Mouse (Mus musculus): Measurements from ENCODE around the gene Sfta2. TPM values are rescaled to one million over a fixed set of nuclear protein-coding genes. Genes with fewer than 3 reads are reported as not detected.

The Sfta2 gene
- polyA plus RNA-seq, 1 experiment: not detected

DNA sequence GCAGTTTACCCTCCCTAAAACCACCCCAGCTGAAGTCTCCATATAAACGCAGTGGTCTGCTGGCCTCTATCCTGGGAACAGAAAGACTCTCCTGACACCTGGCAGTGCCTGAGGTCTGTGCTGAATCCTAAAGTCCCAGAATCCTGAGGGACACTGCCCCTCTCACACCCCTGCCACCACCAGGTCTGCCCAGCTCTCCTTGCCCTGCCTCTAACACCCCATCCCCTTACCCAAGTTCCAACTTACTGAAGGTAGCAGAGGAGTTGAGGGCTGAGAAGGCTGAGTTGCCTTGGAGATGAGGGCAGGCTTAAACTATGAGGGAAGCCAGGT lies 96.0 kb downstream of the Sfta2 start:
- H3K36me3 ChIP-seq (ENCODE audit: control insufficient read depth): no peaks in the 10 kb centered on the region
- H3K9me3 ChIP-seq (ENCODE audit: control insufficient read depth, low read length): peaks cover 4% of the 10 kb centered on the region
- H3K4me3 ChIP-seq (replicated peaks): no peak overlapping the region
- TF ChIP-seq TAL1 (IDR thresholded peaks at IDR 0.05; ENCODE audit: low read length): no peak
- no peak for TF ChIP-seq GATA1 (IDR thresholded peaks at IDR 0.05; ENCODE audit: low read length)
- peaks cover 63% of the 10 kb centered on the region for H3K27me3 ChIP-seq (ENCODE audit: control insufficient read depth)
- H3K4me1 ChIP-seq (ENCODE audit: control insufficient read depth): peaks cover 12% of the 10 kb centered on the region

GRCm38 (mm10) chr17:35697759-35698500 lies 96.6 kb downstream of the Sfta2 start:
- Histone ChIP-seq H3K36me3 (ENCODE audit: control insufficient read depth) (no peaks in the 10 kb centered on the region), H3K4me1 (ENCODE audit: control insufficient read depth) (peaks cover 12% of the 10 kb centered on the region), H3K27me3 (ENCODE audit: control insufficient read depth) (peaks cover 68% of the 10 kb centered on the region), H3K9me3 (ENCODE audit: control insufficient read depth, low read length) (peaks cover 4% of the 10 kb centered on the region), H3K4me3 (replicated peaks) (no peak overlapping the region)
- no peak for TF ChIP-seq GATA1 (IDR thresholded peaks at IDR 0.05; ENCODE audit: low read length)
- no peak for TF ChIP-seq TAL1 (IDR thresholded peaks at IDR 0.05; ENCODE audit: low read length)

DNA sequence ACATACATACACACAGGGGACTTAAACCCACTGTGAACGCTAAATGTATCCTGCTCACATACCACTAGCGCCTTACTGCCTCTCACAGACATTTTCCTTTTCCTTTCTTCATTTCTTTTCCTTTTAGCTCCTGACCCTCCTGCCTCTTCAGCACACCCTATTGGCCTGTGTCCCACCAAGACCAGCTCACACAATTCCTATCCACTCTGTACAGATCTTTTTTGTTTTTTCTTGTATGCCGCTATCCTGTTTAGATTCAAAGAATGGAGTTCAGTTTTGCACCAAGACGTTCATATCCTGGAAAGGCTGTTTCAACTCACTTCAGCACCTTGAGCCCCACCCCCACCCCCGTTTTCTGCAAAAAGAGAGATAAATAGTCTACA lies 97.1 kb downstream of the Sfta2 start:
- Histone ChIP-seq H3K4me3 (replicated peaks) (no peak overlapping the region), H3K36me3 (ENCODE audit: control insufficient read depth) (no peaks in the 10 kb centered on the region), H3K9me3 (ENCODE audit: control insufficient read depth, low read length) (peaks cover 4% of the 10 kb centered on the region), H3K27me3 (ENCODE audit: control insufficient read depth) (peaks cover 74% of the 10 kb centered on the region), H3K4me1 (ENCODE audit: control insufficient read depth) (peaks cover 12% of the 10 kb centered on the region)
- no peak for TF ChIP-seq TAL1 (IDR thresholded peaks at IDR 0.05; ENCODE audit: low read length)
- no peak for TF ChIP-seq GATA1 (IDR thresholded peaks at IDR 0.05; ENCODE audit: low read length)

- peak overlapping the region; percentile 12 for H3K4me3 ChIP-seq (replicated peaks)
- peaks cover 88% of the 10 kb centered on the region for H3K27me3 ChIP-seq (ENCODE audit: control insufficient read depth)
- peaks cover 12% of the 10 kb centered on the region for H3K4me1 ChIP-seq (ENCODE audit: control insufficient read depth)
- H3K9me3 ChIP-seq (ENCODE audit: control insufficient read depth, low read length): peaks cover 4% of the 10 kb centered on the region
- H3K36me3 ChIP-seq (ENCODE audit: control insufficient read depth): no peaks in the 10 kb centered on the region
- no peak for TF ChIP-seq TAL1 (IDR thresholded peaks at IDR 0.05; ENCODE audit: low read length)
- no peak for TF ChIP-seq GATA1 (IDR thresholded peaks at IDR 0.05; ENCODE audit: low read length)
Measured at GRCm38 (mm10) chr17:35699919-35700318, 98.6 kb downstream of the Sfta2 start.

Other genes with a start within 250 kb of the Sfta2 start
- gene H2-Q4, start 221.9 kb upstream of the Sfta2 start, polyA plus RNA-seq (2012): 0.50 and 0.56 TPM in 2 replicates
- 0.09 TPM in 1 of 2 replicates, not detected in the other for gene H2-Q6, start 176.7 kb upstream of the Sfta2 start, polyA plus RNA-seq (2012)
- 0.03 and 0.13 TPM in 2 replicates for gene H2-Q7, start 162.4 kb upstream of the Sfta2 start, polyA plus RNA-seq (2012)
- 0.08 and 0.09 TPM in 2 replicates for gene H2-Q10, start 131.5 kb upstream of the Sfta2 start, polyA plus RNA-seq (2012)
- 0.05 TPM in 1 of 2 replicates, not detected in the other for gene Pou5f1, start 95.5 kb upstream of the Sfta2 start, polyA plus RNA-seq (2012)
- gene Tcf19, start 84.7 kb upstream of the Sfta2 start, polyA plus RNA-seq (2012): 29.1 and 33.5 TPM in 2 replicates
- gene Cchcr1, start 84.4 kb upstream of the Sfta2 start, polyA plus RNA-seq (2012): 4.7 and 4.9 TPM in 2 replicates
- gene Psors1c2, start 68.3 kb upstream of the Sfta2 start, polyA plus RNA-seq (2012): 0.40 and 0.51 TPM in 2 replicates
- 0.02 TPM in 1 of 2 replicates, not detected in the other for gene Cdsn, start 49.4 kb upstream of the Sfta2 start, polyA plus RNA-seq (2012)
- gene 2300002M23Rik, start 34.1 kb upstream of the Sfta2 start, polyA plus RNA-seq (2012): not detected in 2 replicates
- gene Gm9573, start 25.1 kb downstream of the Sfta2 start, polyA plus RNA-seq (2012): not detected in 2 replicates
- gene Mucl3, start 42.1 kb downstream of the Sfta2 start, polyA plus RNA-seq (2012): not detected in 2 replicates
- gene Vars2, start 66.0 kb downstream of the Sfta2 start, polyA plus RNA-seq (2012): 1.9 and 2.6 TPM in 2 replicates
- 1.1 and 1.3 TPM in 2 replicates for gene Gtf2h4, start 72.2 kb downstream of the Sfta2 start, polyA plus RNA-seq (2012)
- not detected in 2 replicates for gene Ddr1, start 103.1 kb downstream of the Sfta2 start, polyA plus RNA-seq (2012)
- 14.0 and 14.8 TPM in 2 replicates for gene Ier3, start 220.1 kb downstream of the Sfta2 start, polyA plus RNA-seq (2012)
- 8.2 and 11.6 TPM in 2 replicates for gene Flot1, start 221.7 kb downstream of the Sfta2 start, polyA plus RNA-seq (2012)
- 56.9 and 99.3 TPM in 2 replicates for gene Tubb5, start 236.8 kb downstream of the Sfta2 start, polyA plus RNA-seq (2012)
- gene Mdc1, start 240.0 kb downstream of the Sfta2 start, polyA plus RNA-seq (2012): 0.91 and 1.1 TPM in 2 replicates